Mouse (Mus musculus) heart, postnatal 4 days (tissue): Measurements from ENCODE around the gene BC049352. TPM values are rescaled to one million over a fixed set of nuclear protein-coding genes. Genes with fewer than 3 reads are reported as not detected.

Experiments used
- DNase-seq: peaks from one replicate; pipeline ENCODE4 v3.0.0; 2021
- total RNA-seq, 2 experiments: library from RNA; stranded (reverse); gene quantifications; 2 replicates each; pipeline ENCODE4 v1.2.3; 2021

BC049352 gene
- total RNA-seq, 2 experiments from 2014 or later, result not detected

DNA sequence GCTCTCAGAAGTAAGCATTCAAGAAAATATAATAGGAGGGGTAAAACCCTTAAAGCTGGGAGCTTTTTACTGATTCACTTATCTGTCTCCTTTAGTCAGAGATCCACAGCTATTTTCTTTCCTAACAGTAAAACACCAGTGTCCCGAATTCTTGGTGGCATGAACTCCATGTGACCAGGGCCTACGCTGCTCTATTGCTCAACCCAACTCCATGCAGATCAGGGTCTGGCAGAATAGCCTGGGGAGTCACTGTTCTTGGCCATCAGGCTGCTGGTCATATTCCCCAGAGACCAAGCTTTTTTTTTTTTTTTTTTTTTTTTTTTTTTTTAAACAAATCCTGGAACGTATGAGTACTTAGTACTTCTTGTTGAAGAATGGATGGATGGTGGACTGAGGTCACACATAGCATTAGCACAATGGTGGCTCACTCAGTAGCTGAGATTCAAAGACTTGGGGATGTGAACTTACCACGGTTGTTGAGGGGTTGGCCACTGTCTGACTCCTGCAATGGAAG lies 7.9 kb downstream of the BC049352 start:
- DNase-seq, result no peak

DNA sequence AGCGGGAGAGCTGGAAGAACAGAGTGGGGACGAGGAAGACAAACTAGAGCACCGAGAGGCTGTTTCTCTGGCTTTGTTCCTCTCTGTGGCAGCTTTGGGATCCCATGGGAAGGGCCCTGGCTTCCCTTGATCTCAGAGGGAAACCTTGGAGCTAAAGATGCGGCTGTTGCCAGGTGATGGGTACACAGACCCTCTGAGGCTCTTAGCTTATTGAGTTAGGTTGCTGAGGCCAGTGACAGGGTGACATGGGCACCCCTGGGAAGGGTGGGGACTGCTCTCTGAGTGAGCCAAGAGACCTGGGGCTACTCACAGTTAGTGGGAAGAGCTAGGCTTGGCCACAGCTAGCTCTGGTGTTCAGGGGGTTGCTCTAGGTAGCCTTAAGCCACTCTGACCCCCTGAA lies 13.7 kb downstream of the BC049352 start:
- no peak for DNase-seq

DNA sequence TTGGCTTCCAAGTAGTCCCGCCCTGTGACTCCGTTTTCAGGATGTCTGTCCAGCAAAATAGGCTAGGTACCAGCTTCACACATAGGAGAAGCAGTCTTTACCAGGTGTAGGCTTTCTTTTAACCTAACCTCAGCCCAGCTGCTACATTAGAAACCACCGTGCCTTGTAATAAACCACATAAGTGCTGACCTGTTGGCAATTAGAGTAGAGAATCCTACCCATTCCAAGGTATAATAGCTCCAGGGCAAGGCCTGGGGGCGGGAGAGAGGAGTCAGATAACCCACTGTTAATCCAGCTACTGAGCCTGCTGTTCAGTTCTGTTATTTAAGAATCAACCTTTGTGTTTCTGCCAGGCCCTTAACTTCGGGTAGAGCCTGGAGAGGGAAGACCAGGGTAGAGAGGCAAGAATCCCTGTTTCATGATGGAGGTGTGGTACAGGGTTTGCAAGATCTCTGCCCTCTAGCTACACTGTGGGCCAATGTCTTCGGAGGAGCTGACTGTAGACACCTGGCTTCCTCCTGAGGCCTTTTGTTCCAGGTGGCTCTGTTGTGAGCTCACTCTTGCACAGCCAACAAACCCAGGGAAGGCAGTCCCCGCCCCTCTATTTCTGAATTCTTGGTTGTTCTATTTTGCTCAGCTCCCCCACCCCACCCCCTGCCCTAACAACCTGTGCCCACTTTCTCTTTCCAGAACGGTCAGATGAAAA lies 14.5 kb downstream of the BC049352 start:
- DNase-seq, result no peak

DNA sequence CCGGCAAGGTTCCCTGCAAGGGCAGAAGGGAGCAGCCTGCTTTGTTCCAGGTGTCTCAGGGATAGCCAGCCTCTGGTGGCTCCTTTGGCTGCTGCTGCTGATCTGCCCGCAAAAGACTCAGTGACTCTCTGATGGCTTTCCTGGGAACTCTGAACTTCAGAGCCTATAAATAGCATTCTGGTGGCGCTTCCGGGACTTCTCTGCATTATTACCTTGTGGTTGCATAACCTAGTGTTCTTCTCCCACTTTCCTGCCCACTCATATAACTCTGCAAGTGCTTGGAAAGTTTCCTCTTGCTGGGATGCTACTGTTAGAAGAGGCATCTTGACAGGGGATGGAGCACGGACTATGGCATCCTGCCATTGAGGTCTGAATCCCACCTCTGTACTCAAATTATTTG lies 15.7 kb downstream of the BC049352 start:
- DNase-seq, result no peak

DNA sequence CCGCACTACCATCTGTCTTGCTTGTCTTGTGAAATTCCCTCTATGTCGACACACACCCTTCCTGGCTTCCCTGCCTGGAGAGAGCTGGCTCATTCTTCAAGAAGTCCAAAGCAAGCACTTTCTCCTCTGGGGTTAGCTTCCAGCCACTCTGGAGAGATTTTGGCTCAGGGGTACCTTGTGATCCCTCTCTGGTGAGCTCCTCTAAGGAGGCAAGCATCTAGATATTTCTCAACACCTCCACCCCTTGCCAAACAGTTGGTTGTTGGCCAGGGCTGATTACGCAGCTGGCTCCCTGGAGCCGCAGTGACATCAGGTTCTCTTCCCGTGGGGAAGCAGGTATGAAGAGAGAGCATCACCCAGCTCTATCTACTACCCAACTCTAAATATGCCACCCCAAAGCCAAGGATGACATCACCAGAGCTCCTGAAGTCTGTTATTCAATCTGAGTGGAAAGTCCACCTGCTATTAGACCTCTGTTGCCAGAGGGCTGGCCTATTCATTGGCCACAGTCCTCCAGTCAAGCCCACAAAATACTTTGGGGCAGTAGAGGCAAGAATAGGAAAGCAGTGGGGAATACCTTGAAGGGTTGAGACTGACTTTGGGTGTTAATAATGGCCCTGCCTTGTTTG lies 19.6 kb downstream of the BC049352 start:
- no peak for DNase-seq

DNA sequence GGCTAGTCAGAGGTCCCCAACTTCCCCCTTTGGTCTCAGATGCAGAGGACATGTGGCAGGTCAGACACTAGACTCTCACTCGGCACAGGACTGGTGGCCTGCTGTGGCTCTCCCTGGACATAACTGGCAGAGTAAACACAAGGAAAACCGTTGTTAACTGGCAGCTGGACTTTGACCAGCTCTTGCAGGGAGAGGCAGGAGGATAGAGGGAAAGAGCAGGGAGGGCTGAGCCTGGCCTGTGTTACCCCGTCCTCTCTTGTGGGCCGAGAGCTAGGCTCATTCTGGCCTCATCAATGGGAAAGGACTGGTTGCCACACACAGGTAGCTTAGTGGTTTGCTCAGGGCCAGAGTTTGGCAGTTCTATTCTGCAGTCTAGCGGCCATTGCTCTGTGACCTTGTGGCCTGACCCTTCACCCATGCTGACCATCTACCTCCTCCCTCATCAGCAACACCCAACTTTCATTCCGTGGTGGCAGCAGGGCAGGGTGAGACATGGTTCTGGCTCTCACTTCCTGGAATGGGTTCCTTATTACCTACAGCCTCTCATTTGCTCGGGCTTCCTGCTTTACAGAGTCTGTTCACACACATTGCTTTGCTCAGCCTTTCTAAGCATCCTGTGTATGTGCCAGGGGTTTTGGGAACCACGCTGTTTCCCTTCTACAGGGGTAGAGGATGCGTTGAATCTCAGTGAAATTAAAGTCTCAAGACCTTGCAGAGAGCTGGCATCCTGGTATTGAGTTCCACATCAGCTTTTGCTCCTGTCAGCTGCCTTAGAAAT lies 20.4 kb downstream of the BC049352 start:
- no peak for DNase-seq

DNA sequence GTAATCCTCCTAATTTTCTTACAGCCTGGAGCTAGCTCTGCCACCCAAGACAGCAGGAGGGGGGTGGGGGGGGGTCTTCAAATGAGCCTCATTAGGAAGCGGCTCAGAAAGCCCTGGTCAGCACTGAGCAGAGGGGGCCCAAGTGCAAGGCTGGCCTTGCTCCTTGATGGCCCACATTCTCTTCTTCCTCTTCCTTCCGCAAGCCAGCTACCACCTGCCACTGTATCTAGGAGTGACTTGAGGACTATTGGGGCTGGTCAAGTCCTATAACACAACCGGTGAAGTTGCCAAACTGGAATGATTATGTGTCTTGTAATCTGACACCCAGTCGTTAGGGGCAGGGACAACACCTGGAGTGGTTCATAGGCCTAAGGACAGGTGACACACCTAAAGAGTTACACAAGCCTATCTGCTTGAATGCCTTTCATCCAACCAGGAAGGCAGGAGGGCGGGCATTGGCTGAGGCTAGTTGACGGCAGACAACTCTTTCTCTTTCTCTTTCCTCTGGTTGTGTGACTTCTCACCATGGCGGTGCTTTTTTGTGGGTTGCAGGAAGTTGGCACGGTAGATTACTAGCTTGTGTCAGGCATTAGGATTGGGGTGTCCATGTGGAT lies 22.1 kb downstream of the BC049352 start, which contains the start of gene Tmprss4:
Gene Tmprss4 (minus strand): TSS at position 296 of the 614 bp plus-strand sequence.
- DNase-seq, result no peak

DNA sequence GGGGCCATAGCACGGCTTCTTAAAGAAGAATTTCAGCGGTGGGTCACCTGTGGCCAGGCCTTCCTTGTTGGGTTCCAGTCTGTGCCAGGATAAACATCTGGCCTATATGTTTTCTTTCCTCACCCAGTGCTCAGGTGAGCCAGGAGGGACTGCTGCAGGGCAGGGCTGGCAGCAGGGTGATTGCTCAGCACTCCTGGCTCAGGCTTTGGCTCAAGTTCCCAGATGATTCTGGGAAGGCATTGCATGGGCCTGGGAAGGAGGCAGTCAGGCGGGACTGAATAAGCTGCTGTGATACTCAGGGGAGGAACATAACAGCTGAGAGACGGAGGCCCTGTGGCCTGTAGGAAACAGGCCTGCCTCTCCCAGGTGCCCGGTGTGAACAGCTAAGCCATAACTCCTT lies 23.3 kb downstream of the BC049352 start:
- DNase-seq, result no peak

DNA sequence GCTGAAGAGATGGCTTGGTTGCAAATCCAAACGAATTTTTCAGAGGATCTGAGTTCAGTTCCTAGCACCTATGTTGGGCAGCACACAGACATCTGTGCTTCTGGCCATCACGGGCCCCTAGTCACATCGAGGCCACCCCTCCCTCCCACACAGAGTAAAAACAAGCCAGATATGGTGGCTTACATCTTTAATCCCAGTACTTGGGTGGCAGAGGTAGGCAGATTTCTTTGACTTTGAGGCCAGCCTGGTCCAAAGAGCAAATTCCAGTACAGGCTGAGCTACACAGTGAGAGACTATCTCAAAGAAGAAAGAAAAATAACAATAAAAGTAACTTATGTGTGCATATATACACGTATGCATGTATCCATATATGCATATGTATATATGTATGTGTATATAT lies 24.3 kb downstream of the BC049352 start:
- DNase-seq, result no peak

DNA sequence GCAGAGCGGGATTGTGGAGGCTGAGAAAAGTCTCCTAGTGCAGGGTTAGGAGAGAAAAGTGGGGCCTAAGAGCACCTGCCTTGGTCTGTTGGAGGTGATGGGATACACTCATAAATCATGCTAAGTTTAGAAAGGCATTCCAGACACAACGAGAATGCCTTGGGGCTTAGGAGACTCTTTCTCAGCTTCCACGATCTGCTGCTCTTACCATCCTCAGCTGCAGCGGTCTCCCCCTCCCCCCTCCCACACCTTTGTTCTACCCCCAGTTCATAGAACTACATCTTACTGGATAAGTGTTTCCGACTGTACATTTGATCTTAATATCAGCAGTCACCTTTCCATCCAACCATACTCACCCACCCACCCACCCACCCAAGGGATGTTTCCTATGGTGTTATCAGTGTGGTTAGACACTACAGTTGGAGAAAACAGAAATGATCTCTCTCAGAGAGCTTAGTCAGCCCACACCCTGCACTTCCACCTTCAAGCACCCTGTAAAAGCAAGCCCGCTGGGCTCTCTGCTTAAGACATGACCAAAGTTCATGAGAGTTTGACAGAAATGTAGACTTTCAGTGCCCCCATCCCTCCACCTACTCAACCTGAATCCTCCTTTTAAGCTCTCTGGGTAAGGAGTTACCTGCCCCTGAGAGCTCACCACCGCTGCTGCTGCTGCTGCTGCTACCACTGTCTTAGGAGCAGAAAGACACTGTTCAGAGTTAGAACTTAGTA lies 25.4 kb downstream of the BC049352 start:
- no peak for DNase-seq

DNA sequence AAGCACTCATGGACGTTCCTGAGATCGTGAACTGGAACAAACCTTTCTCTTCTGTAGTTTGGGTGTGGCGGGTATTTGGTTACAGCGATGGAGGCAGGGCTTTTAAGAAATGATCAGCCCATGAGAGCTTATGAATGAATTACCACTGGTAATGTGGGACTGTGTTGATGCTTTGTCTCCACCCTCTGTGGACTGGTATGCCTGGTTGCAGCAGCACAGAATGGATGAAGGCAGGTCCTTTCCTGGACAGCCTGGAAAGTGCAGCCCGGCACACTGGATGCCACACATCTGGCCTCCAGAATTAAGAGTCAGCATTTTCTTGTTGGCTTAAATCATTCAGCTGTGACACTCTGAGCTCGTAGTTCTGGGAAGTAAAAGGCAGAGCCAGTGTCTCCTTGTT lies 30.2 kb downstream of the BC049352 start:
- DNase-seq, result no peak

DNA sequence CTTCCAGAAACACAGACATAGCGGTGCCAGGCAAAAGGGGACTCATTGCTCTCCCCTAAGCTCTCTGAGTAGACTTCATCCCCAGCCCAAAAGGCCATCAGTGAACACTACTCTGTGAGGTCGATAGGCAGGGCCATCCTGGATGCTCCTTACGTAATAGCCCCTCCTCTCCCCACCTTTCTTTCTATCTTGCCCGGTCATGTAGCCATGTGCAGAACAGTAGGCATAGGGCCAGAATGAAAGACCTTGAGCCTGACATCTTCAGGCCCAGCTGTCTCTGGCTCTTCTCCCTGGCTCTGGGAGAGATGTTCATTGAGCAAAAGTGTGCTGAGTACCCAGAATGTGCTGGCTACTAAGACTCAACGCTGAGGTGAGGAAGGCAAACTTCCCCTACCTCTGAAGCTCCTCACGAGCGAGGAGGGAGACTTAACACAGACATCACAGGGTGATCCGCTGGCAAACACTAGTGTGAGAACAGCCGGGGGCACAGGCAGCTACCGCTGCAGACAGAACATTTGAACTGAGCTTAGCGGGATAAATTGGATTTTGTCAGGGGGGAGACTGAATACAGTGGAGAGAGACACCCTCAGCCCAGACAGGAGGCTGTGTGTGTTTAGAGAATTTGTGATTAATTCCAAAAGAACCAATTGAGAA lies 33.8 kb downstream of the BC049352 start:
- no peak for DNase-seq

DNA sequence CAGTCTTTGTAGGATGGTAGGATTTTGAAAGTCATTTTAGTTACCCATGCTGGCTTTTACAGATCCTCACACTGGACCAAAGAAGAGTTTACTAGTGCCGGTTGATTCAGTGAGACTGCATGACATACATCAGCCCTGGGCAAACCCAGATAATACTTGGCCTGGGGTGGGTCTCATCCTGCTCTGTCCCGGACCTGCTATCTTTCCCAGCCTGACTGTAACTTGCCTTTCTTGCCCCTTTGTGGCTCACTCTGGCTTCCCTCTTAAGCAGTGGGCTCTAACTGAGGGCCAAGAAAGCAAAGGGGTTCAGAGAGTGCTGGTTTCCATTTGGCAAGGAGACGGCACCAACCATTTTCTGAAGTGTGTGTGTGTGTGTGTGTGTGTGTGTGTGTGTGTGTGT lies 37.8 kb downstream of the BC049352 start:
- DNase-seq, result no peak

DNA sequence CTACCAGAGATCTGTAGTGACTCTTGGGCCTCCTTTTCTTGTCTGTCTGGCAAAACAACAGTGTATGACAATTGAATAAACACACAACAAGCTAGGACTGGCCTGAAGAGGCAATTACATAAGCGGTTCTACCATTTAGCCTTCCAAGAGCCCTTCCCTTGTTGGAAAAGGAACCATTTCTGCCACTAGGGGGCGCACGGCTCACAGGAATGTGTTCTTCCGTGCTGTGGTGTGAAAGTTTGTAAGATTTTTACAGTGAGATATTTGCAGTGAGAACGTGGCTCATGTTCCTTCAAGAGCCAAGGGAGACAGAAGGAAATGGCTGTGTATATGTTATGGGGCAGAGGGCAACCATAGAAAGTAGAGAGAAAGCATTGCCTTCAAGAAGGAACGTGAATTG lies 39.8 kb downstream of the BC049352 start:
- DNase-seq, result peak; percentile 93

DNA sequence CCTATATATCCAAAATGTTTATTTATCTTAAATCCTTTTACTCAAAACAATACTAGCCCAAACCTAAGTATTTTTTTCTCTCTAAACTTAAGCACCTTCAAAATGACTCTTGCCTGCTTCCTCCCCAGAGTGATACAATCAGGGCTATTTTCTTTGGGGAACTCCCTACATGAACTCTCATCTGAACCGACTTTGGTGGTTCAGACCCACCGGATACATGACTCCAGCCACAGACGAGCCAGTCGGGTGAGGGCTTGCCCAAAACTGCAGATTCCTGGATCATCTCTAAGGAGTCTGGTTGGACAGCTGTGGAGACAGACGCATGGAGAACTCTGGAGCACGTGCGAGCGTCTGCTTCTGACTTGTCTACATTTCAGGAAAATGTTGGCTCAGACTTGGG lies 47.6 kb downstream of the BC049352 start:
- DNase-seq, result no peak

DNA sequence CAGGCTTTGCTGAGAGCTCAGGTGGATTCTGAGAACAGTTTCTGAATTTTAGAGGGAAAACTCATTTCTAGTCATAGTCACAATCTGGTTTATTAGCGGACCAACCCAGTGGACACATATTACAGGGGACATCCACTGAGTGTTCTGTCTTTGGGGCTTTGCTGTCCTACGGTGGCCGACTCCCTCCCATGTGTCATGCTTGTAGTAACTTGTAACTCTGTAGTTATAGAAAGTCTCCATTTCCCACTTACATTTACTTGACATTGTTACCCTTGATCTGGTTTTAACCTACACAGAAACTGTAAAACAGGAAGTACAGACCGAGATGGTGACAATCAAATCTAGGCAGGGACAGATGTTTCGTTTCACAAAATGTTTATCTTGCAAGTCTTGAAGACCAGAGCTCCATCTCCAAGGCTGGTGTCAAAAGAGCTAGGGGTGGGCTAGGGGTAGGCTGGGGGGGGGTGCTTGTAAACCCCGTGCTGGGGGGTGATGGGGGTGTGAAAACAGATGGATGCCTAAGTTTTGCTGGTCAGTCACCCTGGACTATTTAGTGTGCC lies 53.9 kb downstream of the BC049352 start:
- DNase-seq, result no peak

DNA sequence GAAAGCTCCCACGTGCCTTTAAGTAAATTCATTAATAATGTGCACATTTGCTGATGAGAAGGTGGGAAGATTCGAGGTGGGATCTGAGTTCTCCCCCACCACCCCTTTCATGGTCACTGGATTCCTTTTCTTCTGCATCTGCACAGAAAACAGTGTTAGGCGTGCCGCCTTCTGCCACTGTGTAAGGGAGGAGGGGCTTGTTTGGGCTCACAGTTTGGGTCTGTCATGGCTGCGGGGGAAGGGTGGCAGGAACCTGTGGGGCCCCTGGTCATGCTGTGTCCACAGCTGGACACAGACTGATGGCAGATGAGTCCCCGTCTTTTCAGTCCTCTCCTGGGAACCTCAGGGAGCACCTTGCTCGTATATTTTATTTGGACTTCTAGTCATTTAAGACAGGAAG lies 54.9 kb downstream of the BC049352 start:
- DNase-seq, result no peak

DNA sequence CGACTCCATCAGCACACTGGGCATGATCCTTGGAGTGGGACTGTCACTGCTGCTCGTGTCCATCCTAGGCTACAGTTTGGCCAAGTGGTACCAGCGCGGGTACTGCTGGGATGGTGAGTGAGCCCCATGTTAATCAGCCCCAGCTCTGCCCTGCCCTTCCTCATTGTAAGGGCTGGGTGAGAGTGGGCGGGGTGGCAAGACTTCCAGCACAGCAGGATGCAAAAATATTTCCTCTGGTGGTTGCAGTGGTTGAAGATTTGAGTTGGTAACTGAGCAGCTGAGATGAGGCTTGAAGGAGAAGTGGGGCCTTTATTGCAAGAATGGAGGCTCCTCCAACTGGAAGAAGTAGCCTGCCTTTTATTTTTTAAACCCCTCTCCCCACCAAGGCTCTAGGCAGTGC lies 59.6 kb downstream of the BC049352 start:
- no peak for DNase-seq

DNA sequence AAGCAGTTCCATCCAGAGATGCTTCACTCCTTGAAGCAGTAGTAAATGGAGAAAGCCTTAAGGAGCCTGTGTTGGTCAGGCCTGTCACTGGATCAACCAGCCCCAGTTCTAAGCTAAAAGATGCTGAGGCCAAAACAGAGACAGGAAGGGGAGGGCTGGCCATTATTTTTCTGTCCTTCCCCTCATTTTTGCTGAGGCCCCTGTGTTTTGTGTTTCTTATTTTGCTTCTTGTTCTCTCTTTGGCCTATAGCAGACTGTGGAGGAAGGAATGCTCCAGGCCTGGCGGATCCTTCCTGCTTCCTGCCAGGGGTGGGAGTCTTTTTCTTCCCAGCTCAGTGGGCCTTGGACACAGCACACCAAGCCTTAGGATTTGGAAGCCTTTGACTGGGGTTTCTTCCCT lies 63.6 kb downstream of the BC049352 start:
- DNase-seq, result no peak

DNA sequence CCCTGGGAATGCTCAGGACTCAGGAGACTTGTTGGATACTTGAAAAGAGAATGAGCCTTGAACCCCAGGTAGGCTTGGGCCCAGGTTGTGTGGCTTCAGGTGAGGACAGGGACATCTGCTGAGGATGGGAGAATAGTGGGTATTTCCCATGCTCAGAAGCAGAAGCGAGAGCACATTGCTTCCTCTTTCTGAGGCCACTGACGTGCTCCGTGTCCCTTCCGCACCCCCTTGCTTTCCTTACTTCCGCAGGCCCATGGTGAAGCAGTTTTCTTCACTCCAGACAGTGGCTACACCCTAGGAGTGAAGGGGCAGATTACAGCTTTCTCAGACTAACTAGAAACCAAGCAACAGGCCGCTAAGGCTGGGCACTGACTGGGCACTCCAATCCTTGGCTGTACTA lies 64.3 kb downstream of the BC049352 start:
- DNase-seq, result no peak

DNA sequence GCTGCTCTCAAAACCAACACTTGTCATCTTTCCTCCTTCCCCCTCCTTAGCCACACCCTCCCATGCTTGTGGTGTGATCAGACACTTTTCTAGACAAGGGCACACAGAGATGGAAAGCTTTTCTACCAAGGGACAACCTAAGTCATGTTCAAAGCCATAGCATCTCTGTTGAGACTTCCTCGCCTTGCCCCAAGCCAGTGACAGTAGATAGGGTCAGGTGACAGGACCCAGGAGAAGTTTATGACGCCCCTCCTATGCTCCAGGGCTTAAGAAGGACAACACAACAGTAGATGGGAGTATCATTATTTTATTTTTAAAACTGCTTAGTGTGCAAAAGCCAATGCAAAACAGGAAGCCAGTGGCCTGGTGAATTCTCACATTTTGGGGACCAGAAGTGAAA lies 65.7 kb downstream of the BC049352 start:
- no peak for DNase-seq
